Mouse (Mus musculus) gastrocnemius, adult 2 months (tissue): ENCODE results near the gene Dab1. TPM values are rescaled to one million over a fixed set of nuclear protein-coding genes. Genes with fewer than 3 reads are reported as not detected.

Experiments used
- DNase-seq: peaks from one replicate; pipeline ENCODE4 v3.0.0; 2022
- H3K27ac ChIP-seq: fragments of 200-600 bp; 2 replicates; pipeline ENCODE4 v1.8.1; 2022; ENCODE audit warnings: mild to moderate bottlenecking
- H3K4me3 ChIP-seq: fragments of 200-600 bp; 2 replicates; pipeline ENCODE4 v1.8.1; 2022; ENCODE audit warnings: mild to moderate bottlenecking, moderate library complexity
- CTCF ChIP-seq: fragments of 200-600 bp; IDR thresholded peaks from 2 replicates; pipeline ENCODE4 v1.8.1; 2022; ENCODE audit warnings: antibody characterized with exemption, mild to moderate bottlenecking, moderate library complexity
- intact Hi-C: fragments of 180-260 bp; cut with DNase I; formaldehyde crosslinking; loops from one replicate; pipeline ENCODE4 v1.15.1; 2025
- total RNA-seq, 2 experiments: library from RNA; stranded (reverse); gene quantifications; 2 replicates each; pipeline ENCODE4 v1.2.3; 2021

Gene Dab1
- total RNA-seq, 2 experiments from 2014 or later = 0.05 to 0.25 TPM

DNA sequence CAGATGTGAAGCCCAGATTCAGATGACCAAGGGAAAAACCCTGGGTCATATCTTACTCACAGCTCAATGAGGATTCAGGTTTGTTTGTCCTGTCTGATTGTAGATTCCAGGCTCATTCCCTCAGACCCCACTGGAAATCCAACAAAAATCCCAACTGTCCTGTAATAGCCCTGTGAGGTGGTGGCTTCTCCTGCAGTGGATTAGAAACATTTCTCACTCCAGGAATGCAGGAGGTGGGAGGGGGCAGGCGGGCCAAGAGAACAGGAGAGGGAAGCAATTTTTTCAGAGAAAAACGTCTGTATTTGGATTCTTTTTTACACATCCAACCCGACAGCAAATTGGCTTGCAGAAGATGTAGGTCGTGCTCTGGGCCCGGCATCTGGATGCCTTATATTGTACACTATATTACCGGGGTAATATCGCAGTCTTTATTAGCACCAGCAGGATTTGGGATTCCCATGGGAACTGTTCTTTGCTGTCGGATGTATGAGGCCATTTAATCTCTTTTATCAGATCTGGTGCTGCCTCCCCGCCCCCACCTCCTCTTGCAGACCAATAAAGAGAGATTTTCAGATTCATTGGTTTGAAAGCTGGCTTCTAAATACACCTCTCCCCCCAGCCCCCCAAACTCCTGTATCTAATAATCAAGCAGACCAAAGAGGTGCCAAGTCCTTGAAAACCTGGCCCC is 29.2 kb downstream of the Dab1 start:
- H3K4me3 ChIP-seq = no peak overlapping the region
- no peak for DNase-seq
- intact Hi-C loops = no loop called here
- TF ChIP-seq CTCF = no peak
- H3K27ac ChIP-seq = no peak overlapping the region

DNA sequence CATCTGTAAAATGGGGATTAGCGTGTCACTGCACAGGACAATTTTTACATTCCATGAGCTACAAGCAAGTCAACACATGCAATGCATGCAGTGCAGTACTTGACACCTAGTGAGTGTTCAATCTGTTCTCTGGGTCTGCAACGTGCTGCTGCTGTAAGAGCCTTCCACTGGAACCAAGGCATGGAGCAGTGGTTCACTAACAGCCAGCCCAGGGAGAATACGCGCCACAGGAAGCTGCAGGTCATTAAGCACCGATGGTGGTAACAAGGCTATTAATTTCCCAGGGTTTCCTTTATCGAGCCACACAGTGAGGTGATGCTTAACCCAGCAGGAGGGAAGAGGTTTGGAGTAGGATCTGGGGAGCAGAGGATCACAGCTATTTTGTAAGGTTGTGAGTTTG is 36.6 kb downstream of the Dab1 start:
- Histone ChIP-seq H3K4me3 (no peak overlapping the region), H3K27ac (no peak overlapping the region)
- intact Hi-C loops = no loop called here
- TF ChIP-seq CTCF = no peak
- DNase-seq = no peak

DNA sequence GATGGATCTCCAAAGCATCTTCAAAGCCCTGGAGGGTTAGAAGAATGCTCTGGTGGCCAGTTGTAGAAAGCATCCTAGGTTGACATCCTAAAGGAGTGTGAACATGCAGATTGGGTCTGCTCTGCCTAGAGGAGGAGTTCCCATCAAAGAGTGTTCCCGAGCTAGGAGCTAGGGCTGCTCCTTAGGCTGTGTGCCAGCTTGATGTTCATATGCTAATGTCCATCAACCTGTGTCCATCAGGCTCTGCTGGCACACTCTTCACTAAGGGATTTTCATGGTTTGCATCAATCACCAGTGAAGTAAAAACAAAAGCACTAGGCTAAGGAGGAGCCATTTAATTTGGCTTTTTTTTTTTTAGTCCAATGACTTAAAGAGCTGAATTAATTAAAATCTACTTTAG is 42.2 kb downstream of the Dab1 start:
- no peak for TF ChIP-seq CTCF
- no peak overlapping the region for H3K27ac ChIP-seq
- intact Hi-C loops = no loop called here
- no peak for DNase-seq
- H3K4me3 ChIP-seq = no peak overlapping the region

DNA sequence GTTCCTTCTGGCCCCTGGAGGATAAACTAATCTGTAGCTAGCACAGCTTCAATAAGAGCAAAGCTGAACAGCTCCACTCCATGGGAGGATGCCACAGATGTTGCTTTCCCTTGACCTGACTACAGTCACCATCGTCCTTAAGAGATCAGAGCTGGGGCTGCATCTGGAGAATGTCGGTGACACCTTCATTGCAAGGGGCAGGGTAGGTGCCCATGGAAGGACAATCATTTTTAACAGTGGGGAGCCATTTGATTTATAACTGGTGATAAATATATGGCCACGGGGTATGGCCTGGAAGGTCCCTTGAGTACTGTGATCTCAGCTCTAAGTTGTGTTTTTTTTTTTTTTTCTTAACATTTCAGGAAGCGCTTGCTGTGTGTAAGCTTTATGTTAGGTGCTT is 48.3 kb downstream of the Dab1 start:
- H3K27ac ChIP-seq = no peak overlapping the region
- H3K4me3 ChIP-seq = no peak overlapping the region
- intact Hi-C loops = no loop called here

DNA sequence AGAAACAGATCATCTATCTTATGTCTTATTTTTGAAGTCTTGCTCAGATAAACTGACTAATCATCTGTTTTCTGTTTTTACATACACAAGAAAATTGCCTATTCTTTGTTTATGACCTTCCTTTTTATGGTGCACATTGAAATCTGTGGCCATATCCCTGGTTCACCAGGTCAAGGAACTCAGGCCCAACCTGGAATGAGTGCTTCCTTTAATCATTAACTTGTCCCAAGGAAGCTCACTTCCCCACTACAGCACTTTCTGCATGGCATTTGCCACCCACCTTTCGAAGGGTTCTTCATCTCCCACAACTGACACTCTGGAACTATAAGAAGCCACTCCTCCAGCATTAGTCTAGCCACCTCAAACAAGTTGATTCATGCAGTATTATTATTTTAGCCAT is 58.0 kb downstream of the Dab1 start:
- Histone ChIP-seq H3K4me3 (no peak overlapping the region), H3K27ac (no peak overlapping the region)
- no peak for DNase-seq
- TF ChIP-seq CTCF = no peak
- intact Hi-C loops = no loop called here

More for the DNA sequence above, 48.3 kb downstream of the Dab1 start:
- no peak for TF ChIP-seq CTCF
- no peak for DNase-seq

DNA sequence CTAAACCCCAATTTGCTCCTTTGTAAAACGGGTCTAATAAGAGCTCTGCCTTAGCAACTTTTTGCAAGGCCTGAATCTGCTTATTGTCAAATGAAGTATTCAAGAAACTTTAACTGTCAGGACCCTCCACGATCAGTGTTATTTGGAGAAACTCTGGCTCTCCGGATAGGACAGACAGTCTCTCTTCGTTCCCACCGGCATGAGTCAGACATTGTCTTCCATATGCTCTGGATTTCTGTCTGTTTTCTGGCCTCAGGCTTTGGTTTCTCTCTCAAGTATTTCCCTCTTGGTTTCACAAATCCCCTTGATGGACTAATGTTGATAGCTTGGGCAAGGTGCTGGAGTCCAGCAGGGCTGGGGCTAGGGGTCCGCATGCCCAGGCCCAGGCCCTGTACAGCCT is 59.3 kb downstream of the Dab1 start:
- intact Hi-C loops = no loop called here

DNA sequence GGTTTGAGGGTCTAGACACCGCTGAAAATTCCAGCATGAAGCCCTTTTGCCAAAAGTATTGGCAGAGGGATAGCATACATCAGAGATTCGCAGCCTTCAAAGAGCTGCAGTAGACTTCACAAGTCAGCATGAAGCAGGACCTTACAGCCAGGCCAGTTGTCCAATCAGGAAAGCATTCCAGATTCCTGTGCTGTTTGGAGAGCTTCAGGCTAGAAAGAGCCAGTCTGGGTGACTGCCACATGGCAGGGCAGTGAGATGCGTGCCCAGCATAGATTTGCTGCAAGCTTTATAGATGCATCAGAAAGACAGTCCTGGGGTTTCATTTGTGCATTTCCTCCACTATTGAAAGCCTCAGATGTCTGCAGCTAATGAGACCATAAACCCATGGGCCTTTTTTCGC is 66.0 kb downstream of the Dab1 start:
- H3K4me3 ChIP-seq = no peak overlapping the region
- TF ChIP-seq CTCF = no peak
- no peak for DNase-seq
- no peak overlapping the region for H3K27ac ChIP-seq
- intact Hi-C loops = no loop called here

More for the DNA sequence above, 59.3 kb downstream of the Dab1 start:
- no peak for DNase-seq
- Histone ChIP-seq H3K4me3 (no peak overlapping the region), H3K27ac (no peak overlapping the region)
- TF ChIP-seq CTCF = no peak

DNA sequence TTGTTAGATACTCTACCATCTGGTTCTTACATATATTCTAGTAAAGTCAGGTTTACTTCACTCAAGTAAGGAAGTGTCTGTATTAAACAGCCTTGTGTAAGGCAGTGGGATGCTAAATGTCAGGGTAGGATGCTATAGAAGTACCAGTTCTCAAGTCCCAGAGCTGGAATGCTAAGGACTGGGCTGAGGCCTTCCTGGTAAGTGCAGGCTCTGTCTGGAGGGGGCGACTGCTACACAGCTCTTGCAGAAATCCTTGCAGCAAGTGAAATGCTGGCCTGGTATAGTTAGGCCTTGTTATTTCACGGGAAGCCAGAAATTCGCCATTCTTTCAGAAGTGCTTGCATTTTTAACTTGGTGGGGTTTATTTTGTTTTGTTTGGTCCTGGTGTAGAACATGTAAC is 72.6 kb downstream of the Dab1 start:
- intact Hi-C loops = no loop called here

DNA sequence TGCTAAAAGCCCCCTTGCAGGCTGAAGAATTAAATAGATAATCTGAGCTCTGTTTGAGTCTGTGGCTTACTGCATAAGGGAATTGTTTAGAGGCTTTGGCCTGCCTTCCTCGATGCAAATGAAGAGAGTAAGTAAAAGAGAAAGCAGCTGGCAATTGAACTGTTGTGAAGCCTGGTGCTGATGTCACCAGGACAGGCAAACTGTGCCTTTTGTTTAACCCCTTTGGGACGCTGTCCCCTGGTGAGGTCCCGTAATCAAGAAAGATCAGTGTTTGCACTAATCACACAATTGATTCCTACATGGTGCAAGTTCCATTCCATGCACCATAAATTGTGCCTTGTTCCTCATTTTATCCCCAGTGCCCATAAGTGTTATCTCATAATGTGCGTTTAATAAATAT is 80.6 kb downstream of the Dab1 start:
- no peak overlapping the region for H3K4me3 ChIP-seq
- no peak for TF ChIP-seq CTCF
- H3K27ac ChIP-seq = no peak overlapping the region
- intact Hi-C loops = loop anchor here (10.0 kb wide), 1 partner anchor 1195 kb away; no protein-coding TSS in a partner anchor
- no peak for DNase-seq

More for the DNA sequence above, 72.6 kb downstream of the Dab1 start:
- no peak for TF ChIP-seq CTCF
- Histone ChIP-seq H3K4me3 (no peak overlapping the region), H3K27ac (no peak overlapping the region)
- no peak for DNase-seq

DNA sequence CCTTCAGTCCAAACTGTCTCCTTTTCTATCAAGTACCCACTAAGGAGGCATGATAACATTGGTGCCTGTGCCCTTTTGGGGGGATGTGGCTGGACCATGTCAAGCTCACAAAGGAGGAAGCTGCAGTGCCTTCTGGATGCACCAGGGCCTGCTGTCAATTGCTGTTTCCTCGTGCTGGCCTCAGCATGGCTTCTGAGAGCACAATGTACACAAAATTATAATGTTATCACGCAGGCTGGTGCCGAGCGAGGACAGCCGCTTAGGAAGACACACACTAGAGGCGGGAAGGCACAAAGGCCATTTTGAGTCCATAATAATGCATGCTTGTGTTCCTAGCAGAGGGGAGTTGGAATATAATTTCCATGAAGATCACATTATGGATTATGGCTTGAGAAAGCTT is 81.2 kb downstream of the Dab1 start:
- no peak overlapping the region for H3K27ac ChIP-seq
- intact Hi-C loops = loop anchor here (10.0 kb wide), 1 partner anchor 1194 kb away; no protein-coding TSS in a partner anchor
- TF ChIP-seq CTCF = no peak
- DNase-seq = no peak
- H3K4me3 ChIP-seq = no peak overlapping the region

DNA sequence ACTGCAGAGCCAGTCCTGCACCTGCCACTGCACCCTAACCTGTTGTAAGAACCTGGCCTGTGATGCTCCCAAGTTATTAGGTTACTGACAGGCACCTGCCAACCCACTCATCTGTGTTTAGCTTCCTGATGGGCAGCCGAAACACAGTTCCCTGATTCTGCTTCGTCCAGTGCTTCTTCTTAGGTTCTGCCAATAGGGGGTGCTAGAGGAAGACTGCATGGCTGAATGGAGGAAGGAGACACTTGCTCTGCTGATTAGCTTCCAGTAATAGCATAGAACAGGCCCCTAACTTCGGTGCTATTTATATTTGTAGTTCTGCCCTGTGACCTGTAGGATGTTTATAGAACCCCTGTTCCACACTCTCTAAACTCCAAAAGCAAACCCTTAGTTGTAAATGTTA is 83.0 kb downstream of the Dab1 start:
- no peak overlapping the region for H3K4me3 ChIP-seq
- TF ChIP-seq CTCF = peak; percentile 49
- no peak overlapping the region for H3K27ac ChIP-seq
- DNase-seq = no peak
- intact Hi-C loops = loop anchor here (10.0 kb wide), 1 partner anchor 1193 kb away; no protein-coding TSS in a partner anchor

DNA sequence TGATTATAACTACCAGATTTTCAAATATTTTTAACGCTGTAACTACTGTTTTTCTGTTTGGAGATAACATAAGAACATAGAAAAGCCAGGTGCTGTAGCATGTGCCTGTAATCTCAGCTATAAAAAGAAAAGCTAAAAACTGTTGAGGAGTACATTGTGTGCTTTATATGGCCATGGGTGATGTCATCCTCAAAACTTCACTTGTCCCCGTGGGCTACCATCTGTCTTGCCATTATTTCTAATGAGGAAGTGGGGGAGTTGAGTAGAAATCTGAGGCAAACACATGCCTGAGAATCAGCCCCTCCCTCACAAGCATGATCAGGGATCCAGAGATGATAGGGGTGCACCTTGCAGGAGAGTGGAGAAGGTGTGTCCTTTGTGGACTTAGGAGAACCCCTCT is 85.3 kb downstream of the Dab1 start:
- no peak for DNase-seq
- Histone ChIP-seq H3K27ac (no peak overlapping the region), H3K4me3 (no peak overlapping the region)
- TF ChIP-seq CTCF = no peak
- intact Hi-C loops = loop anchor here (10.0 kb wide), 1 partner anchor 1190 kb away; no protein-coding TSS in a partner anchor

DNA sequence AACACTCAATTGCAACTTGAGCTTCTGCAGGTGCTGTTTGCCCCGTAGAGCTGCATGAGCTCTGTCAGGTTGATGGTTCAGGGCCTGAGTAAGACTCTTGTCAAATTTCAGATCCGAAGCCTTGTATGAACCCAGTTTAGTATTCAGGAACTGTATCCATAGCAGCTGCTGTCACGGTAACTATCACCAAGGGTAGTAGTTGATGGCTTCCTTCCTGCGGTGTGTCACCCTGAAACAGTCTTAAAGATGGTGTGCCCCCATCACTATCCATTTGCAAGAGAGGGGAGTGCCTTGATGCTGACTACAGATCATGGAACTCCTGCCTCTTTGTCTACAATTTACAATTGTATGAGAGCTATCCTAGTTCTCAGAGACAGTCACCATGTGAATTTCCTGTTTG is 87.3 kb downstream of the Dab1 start:
- TF ChIP-seq CTCF = no peak
- Histone ChIP-seq H3K27ac (no peak overlapping the region), H3K4me3 (no peak overlapping the region)
- no peak for DNase-seq
- intact Hi-C loops = loop anchor here (10.0 kb wide), 1 partner anchor 1188 kb away; no protein-coding TSS in a partner anchor

DNA sequence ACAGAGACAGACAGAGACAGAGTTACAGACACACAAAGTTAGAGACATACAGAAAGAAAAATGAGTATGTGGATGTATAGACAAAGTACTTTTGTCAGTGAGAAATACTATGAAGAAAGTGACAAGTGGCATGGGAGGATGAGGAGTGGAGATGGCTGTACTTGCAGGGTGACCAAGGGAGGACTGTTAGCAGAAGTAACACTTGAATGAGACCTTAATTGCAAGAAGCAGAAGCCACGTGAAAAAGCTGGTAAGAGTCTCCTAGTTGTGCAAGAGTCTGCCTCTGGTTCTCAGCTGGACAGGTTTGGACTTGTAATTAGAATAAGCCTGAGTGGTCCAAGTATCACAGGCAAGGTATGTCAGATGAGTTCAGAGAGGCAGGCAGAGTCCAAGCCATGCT is 88.0 kb downstream of the Dab1 start:
- no peak overlapping the region for H3K4me3 ChIP-seq
- no peak overlapping the region for H3K27ac ChIP-seq
- no peak for TF ChIP-seq CTCF
- intact Hi-C loops = loop anchor here (10.0 kb wide), 1 partner anchor 1188 kb away; no protein-coding TSS in a partner anchor
- no peak for DNase-seq
